Mouse (Mus musculus): ENCODE data around the gene Mmp2. TPM values are rescaled to one million over a fixed set of nuclear protein-coding genes. Genes with fewer than 3 reads are reported as not detected.

Mmp2 gene
- polyA plus RNA-seq, 1 experiment from 2014 or later, result 43.3 TPM

- Histone ChIP-seq H3K4me1 (peaks cover 5% of the 10 kb centered on the region; the same call in 1 of the 2 replicates), H3K27ac (no peak overlapping the region), H3K36me3 (replicated peaks) (no peaks in the 10 kb centered on the region), H3K27me3 (ENCODE audit: poor library complexity, severe bottlenecking) (no peaks in the 10 kb centered on the region), H3K9me3 (no peaks in the 10 kb centered on the region), H3K4me3 (no peak overlapping the region)
- DNase-seq (ENCODE audit: extremely low spot score, low spot score), result peak; percentile 87
- 28% methylated on average over 6 of the region's 6 CpGs for WGBS
Measured at GRCm38 (mm10) chr8:92817928-92818818, 8.9 kb upstream of the Mmp2 start.

GRCm38 (mm10) chr8:92821151-92821550 lies 5.9 kb upstream of the Mmp2 start:
- no peak for DNase-seq (ENCODE audit: extremely low spot score, low spot score)
- Histone ChIP-seq H3K4me1 (peaks cover 5% of the 10 kb centered on the region; the same call in 1 of the 2 replicates), H3K36me3 (replicated peaks) (no peaks in the 10 kb centered on the region), H3K4me3 (no peak overlapping the region), H3K9me3 (no peaks in the 10 kb centered on the region), H3K27me3 (ENCODE audit: poor library complexity, severe bottlenecking) (peaks cover 7% of the 10 kb centered on the region), H3K27ac (no peak overlapping the region)

- H3K36me3 ChIP-seq (replicated peaks), result no peaks in the 10 kb centered on the region
- peaks cover 11% of the 10 kb centered on the region for H3K4me1 ChIP-seq
- no peak for DNase-seq (ENCODE audit: extremely low spot score, low spot score)
- H3K4me3 ChIP-seq, result no peak overlapping the region
- H3K27me3 ChIP-seq (ENCODE audit: poor library complexity, severe bottlenecking), result peaks cover 18% of the 10 kb centered on the region
- WGBS, result 83% methylated on average over 5 of the region's 5 CpGs
- no peaks in the 10 kb centered on the region for H3K9me3 ChIP-seq
- no peak overlapping the region for H3K27ac ChIP-seq
Measured at GRCm38 (mm10) chr8:92822386-92822785, 4.7 kb upstream of the Mmp2 start.

GRCm38 (mm10) chr8:92825991-92826390 lies 1.1 kb upstream of the Mmp2 start:
- 78% methylated on average over 4 of the region's 4 CpGs for WGBS

GRCm38 (mm10) chr8:92828251-92828743 lies 1.2 kb downstream of the Mmp2 start:
- WGBS, result 35% methylated on average over 15 of the region's 15 CpGs

More at GRCm38 (mm10) chr8:92825991-92826390, 1.1 kb upstream of the Mmp2 start:
- Histone ChIP-seq H3K4me1 (peaks cover 26% of the 10 kb centered on the region), H3K4me3 (no peak overlapping the region), H3K27me3 (ENCODE audit: poor library complexity, severe bottlenecking) (peaks cover 35% of the 10 kb centered on the region), H3K36me3 (replicated peaks) (no peaks in the 10 kb centered on the region), H3K27ac (no peak overlapping the region), H3K9me3 (no peaks in the 10 kb centered on the region)
- no peak for DNase-seq (ENCODE audit: extremely low spot score, low spot score)

GRCm38 (mm10) chr8:92834065-92834731 lies 7.1 kb downstream of the Mmp2 start:
- no peak overlapping the region for H3K4me3 ChIP-seq
- H3K9me3 ChIP-seq, result no peaks in the 10 kb centered on the region
- no peak overlapping the region for H3K27ac ChIP-seq
- WGBS, result 85% methylated on average over 5 of the region's 5 CpGs
- DNase-seq (ENCODE audit: extremely low spot score, low spot score), result no peak
- H3K4me1 ChIP-seq, result no peaks in the 10 kb centered on the region
- H3K27me3 ChIP-seq (ENCODE audit: poor library complexity, severe bottlenecking), result no peaks in the 10 kb centered on the region
- peaks cover 39% of the 10 kb centered on the region for H3K36me3 ChIP-seq (replicated peaks)

More at GRCm38 (mm10) chr8:92828251-92828743, 1.2 kb downstream of the Mmp2 start:
- Histone ChIP-seq H3K9me3 (no peaks in the 10 kb centered on the region), H3K4me3 (peak overlapping the region; percentile 60), H3K4me1 (peaks cover 21% of the 10 kb centered on the region), H3K36me3 (replicated peaks) (peaks cover 19% of the 10 kb centered on the region), H3K27me3 (ENCODE audit: poor library complexity, severe bottlenecking) (peaks cover 35% of the 10 kb centered on the region), H3K27ac (peak overlapping the region; percentile 25; the same call in 1 of the 2 replicates)
- no peak for DNase-seq (ENCODE audit: extremely low spot score, low spot score)

GRCm38 (mm10) chr8:92834786-92835500 lies 7.9 kb downstream of the Mmp2 start:
- Histone ChIP-seq H3K36me3 (replicated peaks) (peaks cover 44% of the 10 kb centered on the region), H3K4me1 (no peaks in the 10 kb centered on the region), H3K27ac (no peak overlapping the region), H3K27me3 (ENCODE audit: poor library complexity, severe bottlenecking) (no peaks in the 10 kb centered on the region), H3K4me3 (no peak overlapping the region), H3K9me3 (no peaks in the 10 kb centered on the region)
- no peak for DNase-seq (ENCODE audit: extremely low spot score, low spot score)
- WGBS, result 87% methylated on average over 11 of the region's 11 CpGs

GRCm38 (mm10) chr8:92835901-92836300 lies 8.8 kb downstream of the Mmp2 start:
- Histone ChIP-seq H3K27me3 (ENCODE audit: poor library complexity, severe bottlenecking) (no peaks in the 10 kb centered on the region), H3K4me1 (no peaks in the 10 kb centered on the region), H3K4me3 (no peak overlapping the region), H3K36me3 (replicated peaks) (peaks cover 51% of the 10 kb centered on the region), H3K27ac (no peak overlapping the region), H3K9me3 (no peaks in the 10 kb centered on the region)
- no peak for DNase-seq (ENCODE audit: extremely low spot score, low spot score)
- 96% methylated on average over 11 of the region's 11 CpGs for WGBS

- Histone ChIP-seq H3K4me1 (no peaks in the 10 kb centered on the region), H3K27me3 (ENCODE audit: poor library complexity, severe bottlenecking) (no peaks in the 10 kb centered on the region), H3K27ac (no peak overlapping the region), H3K4me3 (no peak overlapping the region), H3K9me3 (no peaks in the 10 kb centered on the region), H3K36me3 (replicated peaks) (peaks cover 36% of the 10 kb centered on the region)
- DNase-seq (ENCODE audit: extremely low spot score, low spot score), result no peak
- WGBS, result 93% methylated on average over 3 of the region's 3 CpGs
Measured at GRCm38 (mm10) chr8:92838616-92839015, 11.5 kb downstream of the Mmp2 start.

GRCm38 (mm10) chr8:92839161-92839560 lies 12.1 kb downstream of the Mmp2 start:
- H3K4me3 ChIP-seq, result no peak overlapping the region
- no peak for DNase-seq (ENCODE audit: extremely low spot score, low spot score)
- peaks cover 42% of the 10 kb centered on the region for H3K36me3 ChIP-seq (replicated peaks)
- WGBS, result 93% methylated on average over 8 of the region's 8 CpGs
- no peaks in the 10 kb centered on the region for H3K27me3 ChIP-seq (ENCODE audit: poor library complexity, severe bottlenecking)
- H3K27ac ChIP-seq, result no peak overlapping the region
- H3K4me1 ChIP-seq, result no peaks in the 10 kb centered on the region
- no peaks in the 10 kb centered on the region for H3K9me3 ChIP-seq

GRCm38 (mm10) chr8:92839876-92840275 lies 12.8 kb downstream of the Mmp2 start:
- Histone ChIP-seq H3K4me1 (no peaks in the 10 kb centered on the region), H3K36me3 (replicated peaks) (peaks cover 42% of the 10 kb centered on the region), H3K9me3 (no peaks in the 10 kb centered on the region), H3K27ac (no peak overlapping the region), H3K27me3 (ENCODE audit: poor library complexity, severe bottlenecking) (no peaks in the 10 kb centered on the region), H3K4me3 (no peak overlapping the region)
- 95% methylated on average over 7 of the region's 7 CpGs for WGBS
- DNase-seq (ENCODE audit: extremely low spot score, low spot score), result no peak

- 53% methylated on average over 3 of the region's 3 CpGs for WGBS
- Histone ChIP-seq H3K27ac (peak overlapping the region; percentile 71), H3K9me3 (no peaks in the 10 kb centered on the region), H3K4me1 (peaks cover 25% of the 10 kb centered on the region), H3K36me3 (replicated peaks) (peaks cover 24% of the 10 kb centered on the region), H3K27me3 (ENCODE audit: poor library complexity, severe bottlenecking) (no peaks in the 10 kb centered on the region), H3K4me3 (no peak overlapping the region)
- DNase-seq (ENCODE audit: extremely low spot score, low spot score), result no peak
Measured at GRCm38 (mm10) chr8:92846684-92847083, 19.6 kb downstream of the Mmp2 start.
